Mouse (Mus musculus): ENCODE results near the gene Pmpcb.
"Not testable (repeated sequence)": the region's sequence is repeated elsewhere in the genome, so short reads cannot be mapped to it uniquely, and the experiment has no call there.

Pmpcb gene

GRCm38 (mm10) chr5:21736956-21737585, at the start of gene Pmpcb:
TSS of gene Pmpcb (plus strand) at chr5:21737141.
- peak; percentile 92 for DNase-seq (ENCODE audit: low read depth, low spot score)

- DNase-seq (ENCODE audit: low read depth, low spot score), result no peak
Measured at GRCm38 (mm10) chr5:21692230-21692629, 44.7 kb upstream of the Pmpcb start.

- no peak for DNase-seq (ENCODE audit: low read depth, low spot score)
Measured at GRCm38 (mm10) chr5:21693372-21693870, 43.5 kb upstream of the Pmpcb start.

GRCm38 (mm10) chr5:21694854-21695490, 42.0 kb upstream of the Pmpcb start:
- no peak for DNase-seq (ENCODE audit: low read depth, low spot score)

GRCm38 (mm10) chr5:21699555-21699954, 37.4 kb upstream of the Pmpcb start:
- DNase-seq (ENCODE audit: low read depth, low spot score), result not testable (repeated sequence)

GRCm38 (mm10) chr5:21700272-21700821, 36.6 kb upstream of the Pmpcb start:
- no peak for DNase-seq (ENCODE audit: low read depth, low spot score)

- peak; percentile 66 for DNase-seq (ENCODE audit: low read depth, low spot score)
Measured at GRCm38 (mm10) chr5:21700934-21701333, 36.0 kb upstream of the Pmpcb start.

GRCm38 (mm10) chr5:21701351-21702008, 35.5 kb upstream of the Pmpcb start, which contains the start of gene Napepld:
TSS of gene Napepld (minus strand) at chr5:21701396.
- DNase-seq (ENCODE audit: low read depth, low spot score), result peak; percentile 96

- no peak for DNase-seq (ENCODE audit: low read depth, low spot score)
Measured at GRCm38 (mm10) chr5:21702009-21702364, 35.0 kb upstream of the Pmpcb start.

GRCm38 (mm10) chr5:21702873-21703475, 34.0 kb upstream of the Pmpcb start:
- DNase-seq (ENCODE audit: low read depth, low spot score), result no peak

GRCm38 (mm10) chr5:21703708-21704107, 33.2 kb upstream of the Pmpcb start:
- no peak for DNase-seq (ENCODE audit: low read depth, low spot score)

- DNase-seq (ENCODE audit: low read depth, low spot score), result no peak
Measured at GRCm38 (mm10) chr5:21706546-21706945, 30.4 kb upstream of the Pmpcb start.

GRCm38 (mm10) chr5:21708011-21708410, 28.9 kb upstream of the Pmpcb start:
- DNase-seq (ENCODE audit: low read depth, low spot score), result not testable (repeated sequence)

GRCm38 (mm10) chr5:21712127-21712715, 24.7 kb upstream of the Pmpcb start:
- DNase-seq (ENCODE audit: low read depth, low spot score), result no peak

GRCm38 (mm10) chr5:21714447-21714846, 22.5 kb upstream of the Pmpcb start:
- no peak for DNase-seq (ENCODE audit: low read depth, low spot score)

- DNase-seq (ENCODE audit: low read depth, low spot score), result no peak
Measured at GRCm38 (mm10) chr5:21717165-21717715, 19.7 kb upstream of the Pmpcb start.

- peak; percentile 52 for DNase-seq (ENCODE audit: low read depth, low spot score)
Measured at GRCm38 (mm10) chr5:21718546-21718945, 18.4 kb upstream of the Pmpcb start.

- DNase-seq (ENCODE audit: low read depth, low spot score), result no peak
Measured at GRCm38 (mm10) chr5:21719209-21719608, 17.7 kb upstream of the Pmpcb start.

GRCm38 (mm10) chr5:21724427-21724826, 12.5 kb upstream of the Pmpcb start:
- DNase-seq (ENCODE audit: low read depth, low spot score), result no peak

GRCm38 (mm10) chr5:21724872-21725271, 12.1 kb upstream of the Pmpcb start:
- DNase-seq (ENCODE audit: low read depth, low spot score), result no peak

- no peak for DNase-seq (ENCODE audit: low read depth, low spot score)
Measured at GRCm38 (mm10) chr5:21729107-21729506, 7.8 kb upstream of the Pmpcb start.

Data from ES-CJ7 (cell line).